Mouse (Mus musculus): Measurements from ENCODE around the gene Olfr585. TPM values are rescaled to one million over a fixed set of nuclear protein-coding genes. Genes with fewer than 3 reads are reported as not detected.

The Olfr585 gene
- total RNA-seq (2015; ENCODE audit: low replicate concordance) = not detected in 2 replicates
- total RNA-seq (2017; ENCODE audit: low replicate concordance) = 2.2 TPM in 1 of 2 replicates, not detected in the other

GRCm38 (mm10) chr7:103097420-103097819 lies at the start of gene Olfr585:
Olfr585 (plus strand) TSS chr7:103097720.
- ATAC-seq (replicated peaks; ENCODE audit: low FRiP score, poor library complexity, severe bottlenecking) = no peak

DNA sequence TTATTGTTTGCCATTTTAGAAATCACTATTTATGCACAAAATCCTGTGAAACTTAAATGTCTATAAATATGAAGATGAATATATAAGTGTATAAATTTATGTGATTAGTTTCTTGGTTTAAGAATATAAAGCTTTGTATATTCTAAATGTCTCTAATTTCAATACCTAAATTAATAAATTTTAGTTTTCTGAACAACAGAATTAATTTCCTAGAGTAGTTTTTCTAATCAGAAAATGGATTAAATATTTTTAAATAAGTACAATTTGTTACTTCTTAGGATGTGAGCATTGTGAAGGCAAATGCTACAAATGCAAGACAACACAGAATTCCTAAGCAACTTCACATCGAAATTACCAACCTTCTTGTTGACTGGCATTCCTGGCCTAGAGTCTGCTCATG lies 46.5 kb upstream of the Olfr585 start, which contains the start of gene Olfr583:
Gene Olfr583 (plus strand): TSS at position 301 of the 400 bp plus-strand sequence.
- no peak for ATAC-seq (replicated peaks; ENCODE audit: low FRiP score, poor library complexity, severe bottlenecking)

DNA sequence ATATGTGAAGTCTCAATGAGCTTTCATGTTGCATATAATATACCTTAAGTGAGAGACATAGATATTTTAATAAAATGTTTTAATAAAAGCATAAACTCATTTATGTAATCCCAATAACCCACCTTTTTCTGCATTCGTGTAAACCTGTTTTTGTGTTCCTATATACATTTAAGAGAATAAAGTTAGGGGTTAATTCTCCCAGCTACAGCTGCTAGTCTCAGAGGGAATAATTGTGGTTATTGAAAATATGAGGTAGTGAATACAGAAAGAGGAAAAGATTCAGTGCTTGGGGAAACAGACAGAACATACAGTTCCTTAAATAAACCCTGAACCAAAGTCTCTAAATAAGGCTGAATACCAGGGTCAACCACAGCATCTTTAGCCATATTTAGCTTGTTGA lies 15.9 kb upstream of the Olfr585 start, which contains the start of gene Olfr584:
Gene Olfr584 (plus strand): TSS at position 301 of the 400 bp plus-strand sequence.
- ATAC-seq (replicated peaks; ENCODE audit: low FRiP score, poor library complexity, severe bottlenecking) = no peak

- no peak for ATAC-seq (replicated peaks; ENCODE audit: low FRiP score, poor library complexity, severe bottlenecking)
Measured at GRCm38 (mm10) chr7:103119406-103119805, 21.9 kb downstream of the Olfr585 start.

DNA sequence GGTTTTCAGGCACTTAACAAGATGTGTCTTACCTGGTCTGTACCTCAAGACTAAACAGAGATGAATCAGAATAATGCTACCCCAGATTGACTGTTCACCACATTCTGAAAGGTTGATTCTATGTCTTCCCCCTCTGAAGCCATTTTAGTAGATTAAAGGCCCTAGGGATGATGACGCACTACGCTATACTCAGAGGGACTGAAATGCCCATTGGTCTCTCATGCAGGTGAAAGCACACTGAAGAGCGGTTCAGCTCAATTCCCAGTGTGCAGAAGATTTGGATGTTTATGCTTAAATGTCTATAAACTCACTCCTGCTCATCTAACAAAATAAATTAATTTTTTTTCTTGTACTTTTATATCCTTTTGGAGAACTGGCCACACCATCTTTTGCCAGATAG lies 28.0 kb downstream of the Olfr585 start, which contains the start of gene Olfr586:
Gene Olfr586 (minus strand): TSS at position 101 of the 400 bp plus-strand sequence.
- no peak for ATAC-seq (replicated peaks; ENCODE audit: low FRiP score, poor library complexity, severe bottlenecking)

DNA sequence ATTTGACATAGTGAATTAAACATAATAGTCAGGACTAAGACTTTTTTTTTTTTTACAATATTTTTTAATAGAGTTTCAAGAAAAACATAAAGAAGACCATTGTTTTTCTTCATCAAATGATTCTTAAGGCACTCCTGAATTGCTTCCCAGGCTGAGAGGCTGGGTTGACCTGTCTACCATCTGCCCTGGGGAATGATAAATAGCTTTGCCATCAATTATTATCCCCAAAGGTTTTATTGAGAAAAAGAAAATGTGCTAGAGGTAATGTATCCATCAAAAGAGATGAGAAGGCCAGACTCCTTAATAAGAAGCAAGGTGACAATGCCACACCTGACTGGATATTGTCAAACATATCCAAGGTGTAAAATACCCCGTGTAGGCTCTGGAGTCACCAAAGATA lies 43.1 kb downstream of the Olfr585 start, which contains the start of gene Olfr588-ps1:
Gene Olfr588-ps1 (plus strand): TSS at position 301 of the 400 bp plus-strand sequence.
- no peak for ATAC-seq (replicated peaks; ENCODE audit: low FRiP score, poor library complexity, severe bottlenecking)

Other genes starting within 250 kb of the Olfr585 start
- gene Olfr566, start 239.0 kb upstream of the Olfr585 start, total RNA-seq (2015; ENCODE audit: low replicate concordance) = not detected in 2 replicates
- gene Olfr566, start 239.0 kb upstream of the Olfr585 start, total RNA-seq (2017; ENCODE audit: low replicate concordance) = 0.77 TPM in 1 of 2 replicates, not detected in the other
- not detected in 2 replicates for gene Olfr568, start 220.6 kb upstream of the Olfr585 start, total RNA-seq (2015; ENCODE audit: low replicate concordance)
- not detected in 2 replicates for gene Olfr568, start 220.6 kb upstream of the Olfr585 start, total RNA-seq (2017; ENCODE audit: low replicate concordance)
- not detected in 2 replicates for gene Olfr569, start 206.8 kb upstream of the Olfr585 start, total RNA-seq (2015; ENCODE audit: low replicate concordance)
- gene Olfr569, start 206.8 kb upstream of the Olfr585 start, total RNA-seq (2017; ENCODE audit: low replicate concordance) = not detected in 2 replicates
- not detected in 2 replicates for gene Olfr570, start 203.1 kb upstream of the Olfr585 start, total RNA-seq (2015; ENCODE audit: low replicate concordance)
- gene Olfr570, start 203.1 kb upstream of the Olfr585 start, total RNA-seq (2017; ENCODE audit: low replicate concordance) = not detected in 2 replicates
- gene Olfr571, start 180.2 kb upstream of the Olfr585 start, total RNA-seq (2015; ENCODE audit: low replicate concordance) = not detected in 2 replicates
- not detected in 2 replicates for gene Olfr571, start 180.2 kb upstream of the Olfr585 start, total RNA-seq (2017; ENCODE audit: low replicate concordance)
- not detected in 2 replicates for gene Olfr572, start 173.3 kb upstream of the Olfr585 start, total RNA-seq (2015; ENCODE audit: low replicate concordance)
- gene Olfr572, start 173.3 kb upstream of the Olfr585 start, total RNA-seq (2017; ENCODE audit: low replicate concordance) = not detected in 2 replicates
- gene Olfr573-ps1, start 155.1 kb upstream of the Olfr585 start, total RNA-seq (2015; ENCODE audit: low replicate concordance) = not detected in 2 replicates
- gene Olfr573-ps1, start 155.1 kb upstream of the Olfr585 start, total RNA-seq (2017; ENCODE audit: low replicate concordance) = not detected in 2 replicates
- not detected in 2 replicates for gene Olfr574, start 149.3 kb upstream of the Olfr585 start, total RNA-seq (2015; ENCODE audit: low replicate concordance)
- gene Olfr574, start 149.3 kb upstream of the Olfr585 start, total RNA-seq (2017; ENCODE audit: low replicate concordance) = not detected in 2 replicates
- gene Olfr575, start 138.9 kb upstream of the Olfr585 start, total RNA-seq (2015; ENCODE audit: low replicate concordance) = not detected in 2 replicates
- not detected in 2 replicates for gene Olfr575, start 138.9 kb upstream of the Olfr585 start, total RNA-seq (2017; ENCODE audit: low replicate concordance)
- not detected in 2 replicates for gene Olfr576, start 135.1 kb upstream of the Olfr585 start, total RNA-seq (2015; ENCODE audit: low replicate concordance)
- gene Olfr576, start 135.1 kb upstream of the Olfr585 start, total RNA-seq (2017; ENCODE audit: low replicate concordance) = 0.43 TPM in 1 of 2 replicates, not detected in the other
- not detected in 2 replicates for gene Olfr577, start 121.8 kb upstream of the Olfr585 start, total RNA-seq (2015; ENCODE audit: low replicate concordance)
- gene Olfr577, start 121.8 kb upstream of the Olfr585 start, total RNA-seq (2017; ENCODE audit: low replicate concordance) = not detected in 2 replicates
- gene Olfr578, start 108.4 kb upstream of the Olfr585 start, total RNA-seq (2015; ENCODE audit: low replicate concordance) = not detected in 2 replicates
- gene Olfr578, start 108.4 kb upstream of the Olfr585 start, total RNA-seq (2017; ENCODE audit: low replicate concordance) = not detected in 2 replicates
- gene Olfr582, start 59.7 kb upstream of the Olfr585 start, total RNA-seq (2015; ENCODE audit: low replicate concordance) = not detected in 2 replicates
- not detected in 2 replicates for gene Olfr582, start 59.7 kb upstream of the Olfr585 start, total RNA-seq (2017; ENCODE audit: low replicate concordance)
- not detected in 2 replicates for gene Olfr583, start 46.4 kb upstream of the Olfr585 start, total RNA-seq (2015; ENCODE audit: low replicate concordance)
- not detected in 2 replicates for gene Olfr583, start 46.4 kb upstream of the Olfr585 start, total RNA-seq (2017; ENCODE audit: low replicate concordance)
- gene Olfr584, start 15.8 kb upstream of the Olfr585 start, total RNA-seq (2015; ENCODE audit: low replicate concordance) = not detected in 2 replicates
- gene Olfr584, start 15.8 kb upstream of the Olfr585 start, total RNA-seq (2017; ENCODE audit: low replicate concordance) = not detected in 2 replicates
- not detected in 2 replicates for gene Olfr586, start 27.9 kb downstream of the Olfr585 start, total RNA-seq (2015; ENCODE audit: low replicate concordance)
- 0.17 TPM in 1 of 2 replicates, not detected in the other for gene Olfr586, start 27.9 kb downstream of the Olfr585 start, total RNA-seq (2017; ENCODE audit: low replicate concordance)
- not detected in 2 replicates for gene Olfr588-ps1, start 43.2 kb downstream of the Olfr585 start, total RNA-seq (2015; ENCODE audit: low replicate concordance)
- not detected in 2 replicates for gene Olfr588-ps1, start 43.2 kb downstream of the Olfr585 start, total RNA-seq (2017; ENCODE audit: low replicate concordance)
- gene Olfr589, start 58.6 kb downstream of the Olfr585 start, total RNA-seq (2015; ENCODE audit: low replicate concordance) = not detected in 2 replicates
- not detected in 2 replicates for gene Olfr589, start 58.6 kb downstream of the Olfr585 start, total RNA-seq (2017; ENCODE audit: low replicate concordance)
- gene Olfr591, start 80.6 kb downstream of the Olfr585 start, total RNA-seq (2015; ENCODE audit: low replicate concordance) = not detected in 2 replicates
- not detected in 2 replicates for gene Olfr591, start 80.6 kb downstream of the Olfr585 start, total RNA-seq (2017; ENCODE audit: low replicate concordance)
- not detected in 2 replicates for gene Olfr592, start 87.1 kb downstream of the Olfr585 start, total RNA-seq (2015; ENCODE audit: low replicate concordance)
- gene Olfr592, start 87.1 kb downstream of the Olfr585 start, total RNA-seq (2017; ENCODE audit: low replicate concordance) = 0.70 TPM in 1 of 2 replicates, not detected in the other
- not detected in 2 replicates for gene Olfr593, start 114.1 kb downstream of the Olfr585 start, total RNA-seq (2015; ENCODE audit: low replicate concordance)
- not detected in 2 replicates for gene Olfr593, start 114.1 kb downstream of the Olfr585 start, total RNA-seq (2017; ENCODE audit: low replicate concordance)
- gene Olfr594, start 119.3 kb downstream of the Olfr585 start, total RNA-seq (2015; ENCODE audit: low replicate concordance) = not detected in 2 replicates
- not detected in 2 replicates for gene Olfr594, start 119.3 kb downstream of the Olfr585 start, total RNA-seq (2017; ENCODE audit: low replicate concordance)
- gene Usp17ld, start 154.8 kb downstream of the Olfr585 start, total RNA-seq (2015; ENCODE audit: low replicate concordance) = not detected in 2 replicates
- gene Usp17ld, start 154.8 kb downstream of the Olfr585 start, total RNA-seq (2017; ENCODE audit: low replicate concordance) = not detected in 2 replicates
- not detected in 2 replicates for gene Olfr596, start 207.9 kb downstream of the Olfr585 start, total RNA-seq (2015; ENCODE audit: low replicate concordance)
- not detected in 2 replicates for gene Olfr596, start 207.9 kb downstream of the Olfr585 start, total RNA-seq (2017; ENCODE audit: low replicate concordance)
- not detected in 2 replicates for gene Olfr597, start 218.6 kb downstream of the Olfr585 start, total RNA-seq (2015; ENCODE audit: low replicate concordance)
- not detected in 2 replicates for gene Olfr597, start 218.6 kb downstream of the Olfr585 start, total RNA-seq (2017; ENCODE audit: low replicate concordance)
- not detected in 2 replicates for gene Olfr598, start 225.8 kb downstream of the Olfr585 start, total RNA-seq (2015; ENCODE audit: low replicate concordance)
- not detected in 2 replicates for gene Olfr598, start 225.8 kb downstream of the Olfr585 start, total RNA-seq (2017; ENCODE audit: low replicate concordance)
- not detected in 2 replicates for gene Olfr599, start 238.2 kb downstream of the Olfr585 start, total RNA-seq (2015; ENCODE audit: low replicate concordance)
- not detected in 2 replicates for gene Olfr599, start 238.2 kb downstream of the Olfr585 start, total RNA-seq (2017; ENCODE audit: low replicate concordance)

All from erythroblast, adult 5-6 weeks (primary cell).